8 mouse cellular contexts compared by ENCODE assay signal in the genomic region with DNA sequence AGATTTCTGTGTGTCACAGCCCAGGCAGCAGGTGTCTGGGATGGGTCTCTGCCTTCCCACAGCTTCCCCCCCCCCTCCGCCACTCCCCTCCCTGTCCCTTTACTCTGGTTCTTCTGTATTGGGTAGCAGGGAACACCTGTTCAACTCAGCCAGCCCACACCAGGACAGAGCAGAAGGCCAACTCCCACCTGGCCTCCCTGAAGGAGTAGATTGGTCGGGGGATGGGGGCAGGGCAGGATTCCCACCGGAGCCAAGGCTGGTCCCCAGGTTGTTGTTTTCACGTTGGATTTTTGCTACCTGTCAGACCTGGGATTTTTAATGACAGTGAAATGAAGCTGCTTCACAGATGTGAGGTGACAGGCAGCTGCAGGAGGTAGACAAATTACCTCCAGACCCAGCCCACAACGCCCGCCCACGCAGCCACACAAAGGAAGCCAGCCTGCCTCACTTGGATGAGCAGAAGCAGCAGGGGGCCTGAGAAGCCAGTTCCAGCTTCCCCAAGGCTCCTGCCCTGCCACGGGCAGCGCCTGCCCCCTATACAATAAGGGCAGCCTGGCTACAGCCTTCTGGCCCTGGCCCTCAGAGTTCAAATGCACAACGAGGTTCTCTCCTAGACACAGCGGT. TPM values are rescaled to one million over a fixed set of nuclear protein-coding genes. Genes with fewer than 3 reads are reported as not detected.
DNase-seq lines count a peak whose midpoint lies in the region; ATAC-seq lines count a peak whose summit lies in the region.

No protein-coding gene starts in this region.

- peak; percentile 49 for DNase-seq in adrenal gland, postnatal 14 days
- DNase-seq in adrenal gland, adult 2 months: no peak
- DNase-seq in forelimb bud, embryonic 11.5 days (ENCODE audit: low read depth, low spot score): peak; percentile 20
- DNase-seq in natural killer cell, adult 2 months (ENCODE audit: low spot score in 2 of 2): peak; percentile 31 to 79
- no peak for DNase-seq in adrenal gland, adult 8-10 months

- peak; percentile 23; the same call in 1 of the 2 replicates for ATAC-seq in cerebellum, adult (ENCODE audit: insufficient number of reproducible peaks, low FRiP score, low TSS enrichment)
- ATAC-seq in megakaryocyte, adult 5-6 weeks (ENCODE audit: poor library complexity, severe bottlenecking): no peak
- ATAC-seq in activated CD4-positive, CD25-positive, alpha-beta regulatory T cell, adult 4 months: no peak

RNA-seq across cellular contexts. Expression of gene Acsf3, which starts 36.1 kb away (rescaled TPM):
- 48.0 and 50.6 TPM in 2 replicates for total RNA-seq in adrenal gland, postnatal 14 days (2021)
- 10 to 100 TPM; 40.4 to 42.3 TPM for total RNA-seq in adrenal gland, adult 2 months (2021)
- 44.4 and 45.8 TPM in 2 replicates for polyA plus RNA-seq in adrenal gland, adult 2 months (2012; rRNA removed)
- 4.3 and 5.0 TPM in 2 replicates for total RNA-seq in megakaryocyte, adult 5-6 weeks (2015)
- total RNA-seq in megakaryocyte, adult 5-6 weeks (2017): 3.9 and 5.9 TPM in 2 replicates
- polyA plus RNA-seq in activated CD4-positive, CD25-positive, alpha-beta regulatory T cell, adult 4 months (2017; shearing (Covaris generic)): 10 to 100 TPM in 1 of 2 experiments, 1 to 10 TPM in 1; 8.0 to 10.2 TPM
- 10 to 100 TPM; 38.4 to 44.5 (median 41.2) TPM for total RNA-seq in adrenal gland, adult 8-10 months (2022)

RNA-seq across cellular contexts. Expression of gene Cbfa2t3, which starts 40.3 kb away (rescaled TPM):
- 13.6 and 14.9 TPM in 2 replicates for total RNA-seq in adrenal gland, postnatal 14 days (2021)
- 10 to 100 TPM; 13.9 to 16.2 TPM for total RNA-seq in adrenal gland, adult 2 months (2021)
- 19.3 and 20.3 TPM in 2 replicates for polyA plus RNA-seq in adrenal gland, adult 2 months (2012; rRNA removed)
- total RNA-seq in megakaryocyte, adult 5-6 weeks (2015): 29.5 and 30.0 TPM in 2 replicates
- 25.1 and 26.5 TPM in 2 replicates for total RNA-seq in megakaryocyte, adult 5-6 weeks (2017)
- under 1 TPM; 0.08 to 0.28 TPM for polyA plus RNA-seq in activated CD4-positive, CD25-positive, alpha-beta regulatory T cell, adult 4 months (2017; shearing (Covaris generic))
- 10 to 100 TPM; 10.9 to 21.7 (median 15.3) TPM for total RNA-seq in adrenal gland, adult 8-10 months (2022)

Comparison
In these comparisons a context has a peak if more than half of its experiments do, and no peak if none do; other contexts are left out.
1. DNase-seq: peak in adrenal gland, postnatal 14 days (single experiment), forelimb bud, embryonic 11.5 days (single experiment) and natural killer cell, adult 2 months (2 of 2); none in adrenal gland, adult 2 months (single experiment) and adrenal gland, adult 8-10 months (single experiment).